Mouse (Mus musculus): Measurements from ENCODE around the gene Lhx6.

The Lhx6 gene

GRCm38 (mm10) chr2:36093301-36093700 is 11.9 kb downstream of the Lhx6 start:
- no peak for DNase-seq (ENCODE audit: inconsistent ontology term)

GRCm38 (mm10) chr2:36092748-36093147 is 12.5 kb downstream of the Lhx6 start:
- DNase-seq (ENCODE audit: inconsistent ontology term): no peak

- DNase-seq (ENCODE audit: inconsistent ontology term): peak; percentile 70
Measured at GRCm38 (mm10) chr2:36090853-36091741, 14.1 kb downstream of the Lhx6 start.

- DNase-seq (ENCODE audit: inconsistent ontology term): no peak
Measured at GRCm38 (mm10) chr2:36089190-36089589, 16.0 kb downstream of the Lhx6 start.

GRCm38 (mm10) chr2:36085041-36085440 is 20.2 kb downstream of the Lhx6 start:
- no peak for DNase-seq (ENCODE audit: inconsistent ontology term)

- DNase-seq (ENCODE audit: inconsistent ontology term): no peak
Measured at GRCm38 (mm10) chr2:36082802-36083580, 22.2 kb downstream of the Lhx6 start.

GRCm38 (mm10) chr2:36081446-36081845 is 23.8 kb downstream of the Lhx6 start:
- DNase-seq (ENCODE audit: inconsistent ontology term): no peak

GRCm38 (mm10) chr2:36077160-36077761 is 27.9 kb downstream of the Lhx6 start:
- no peak for DNase-seq (ENCODE audit: inconsistent ontology term)

- no peak for DNase-seq (ENCODE audit: inconsistent ontology term)
Measured at GRCm38 (mm10) chr2:36075210-36075609, 30.0 kb downstream of the Lhx6 start.

- no peak for DNase-seq (ENCODE audit: inconsistent ontology term)
Measured at GRCm38 (mm10) chr2:36073781-36074180, 31.4 kb downstream of the Lhx6 start.

DNA sequence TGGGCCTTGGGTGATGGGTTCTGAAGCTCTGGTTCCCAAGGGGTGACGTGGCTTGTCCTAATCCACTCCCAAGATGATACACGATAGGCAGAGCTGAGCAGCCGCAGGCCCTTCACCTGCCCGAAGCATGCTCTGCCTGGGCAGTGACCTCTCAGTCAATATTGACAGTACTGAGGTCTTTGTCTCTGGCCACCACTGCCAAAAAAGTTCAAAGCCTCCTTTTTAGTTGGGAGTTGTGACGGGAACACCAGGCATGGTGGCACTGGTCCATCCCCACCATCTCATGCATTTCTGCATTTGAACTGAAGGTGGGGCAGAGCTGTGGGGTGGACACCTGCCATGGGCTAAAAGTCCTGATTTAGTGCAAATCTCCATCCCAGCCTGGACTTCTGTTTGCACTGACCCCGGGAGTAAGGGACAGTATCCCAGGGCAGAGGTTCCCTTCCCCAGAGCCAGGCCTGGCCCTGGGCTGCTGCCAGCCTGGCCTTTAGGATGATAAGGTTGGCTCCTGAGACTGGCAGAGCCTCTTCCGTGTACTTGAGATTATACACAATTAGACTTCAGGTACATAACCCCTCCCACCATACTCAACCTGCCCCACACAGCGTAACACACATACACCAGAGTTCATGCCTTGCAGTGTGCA is 33.4 kb downstream of the Lhx6 start:
- no peak for DNase-seq (ENCODE audit: inconsistent ontology term)

DNA sequence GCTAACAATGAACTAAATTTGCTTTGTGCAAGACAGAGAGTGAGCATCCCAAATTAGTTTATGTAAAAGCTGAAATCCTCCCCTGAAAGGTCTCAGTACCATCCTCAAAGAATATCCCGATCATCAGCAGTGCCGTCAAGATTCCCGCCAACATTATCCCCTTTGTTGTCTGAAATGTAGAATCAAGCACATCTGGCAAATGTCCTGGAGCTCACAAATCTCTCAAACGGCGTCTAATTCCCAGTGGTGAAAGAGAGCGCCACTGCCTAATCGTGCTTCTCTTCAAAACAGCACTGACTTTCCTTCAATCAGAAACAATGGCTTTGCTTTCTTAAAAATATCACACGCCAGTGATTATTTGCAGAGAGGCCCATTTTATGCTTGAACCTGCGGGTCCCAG is 38.1 kb downstream of the Lhx6 start:
- no peak for DNase-seq (ENCODE audit: inconsistent ontology term)

GRCm38 (mm10) chr2:36061409-36061808 is 43.8 kb downstream of the Lhx6 start:
- DNase-seq (ENCODE audit: inconsistent ontology term): no peak

DNA sequence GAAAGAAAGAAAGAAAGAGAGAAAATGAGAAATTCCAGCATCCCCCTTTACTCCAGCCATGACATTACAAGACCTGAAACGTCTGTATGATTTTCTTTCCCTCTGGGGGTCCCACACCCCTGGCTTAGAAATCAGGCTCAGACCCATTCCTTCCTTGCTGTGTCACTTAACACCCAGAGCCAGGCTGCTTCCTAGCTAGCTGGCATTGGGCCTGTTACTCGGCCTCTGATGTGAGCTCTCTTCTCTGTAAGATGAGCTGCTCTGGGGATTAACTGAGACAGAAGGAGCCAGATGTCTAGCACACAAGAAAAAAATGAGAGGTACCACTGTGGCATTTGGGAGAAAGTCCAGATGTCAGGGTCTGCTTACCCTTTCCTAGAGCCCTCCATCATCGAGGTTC is 49.0 kb downstream of the Lhx6 start:
- no peak for DNase-seq (ENCODE audit: inconsistent ontology term)

GRCm38 (mm10) chr2:36053249-36053648 is 52.0 kb downstream of the Lhx6 start:
- no peak for DNase-seq (ENCODE audit: inconsistent ontology term)

GRCm38 (mm10) chr2:36049567-36049954 is 55.6 kb downstream of the Lhx6 start:
- DNase-seq (ENCODE audit: inconsistent ontology term): no peak

DNA sequence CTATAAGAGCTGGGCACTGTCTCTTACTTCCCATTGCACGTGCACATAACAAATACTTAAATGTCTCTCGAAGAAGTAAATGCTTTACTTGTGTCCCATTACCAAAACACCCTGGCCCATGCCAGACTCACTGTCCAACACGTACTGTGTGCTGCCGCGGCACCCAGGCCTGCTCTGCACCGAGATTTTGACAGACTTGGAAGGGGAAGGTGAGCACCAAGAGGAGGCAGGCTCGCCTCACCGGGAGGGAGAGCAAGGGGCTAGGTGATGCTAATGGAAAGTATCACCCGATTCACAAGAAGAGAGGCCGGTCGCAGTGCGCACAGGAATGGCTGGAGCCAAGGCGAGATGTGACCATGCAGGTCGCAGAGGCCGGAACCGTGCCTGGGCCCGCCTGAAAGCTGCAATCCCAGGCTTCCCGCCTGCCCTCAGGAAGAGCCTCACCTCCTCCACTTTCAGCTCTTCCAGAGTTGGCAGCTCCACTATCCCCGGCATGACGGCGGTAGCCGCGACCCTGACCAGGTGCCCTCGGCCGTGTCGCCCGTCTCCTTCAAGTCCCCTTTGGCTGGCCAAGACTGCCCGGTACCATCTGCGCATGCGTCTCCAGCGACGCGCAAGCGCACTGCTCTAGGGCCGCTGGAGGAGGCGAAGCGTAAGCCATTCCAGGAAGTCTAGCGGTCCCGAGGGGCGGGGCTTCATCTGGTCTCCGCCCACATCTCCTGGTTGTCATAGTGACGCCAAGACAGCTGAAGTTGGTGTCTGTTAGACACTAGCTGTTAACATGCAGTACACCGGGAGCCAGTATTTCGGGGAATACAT is 56.3 kb downstream of the Lhx6 start, which contains the start of the genes Ndufa8 and Morn5:
TSS of gene Ndufa8 (minus strand) at position 659 of the 819 bp plus-strand sequence.
TSS of gene Morn5 (plus strand) at position 711 of the 819 bp plus-strand sequence.
- peak; percentile 98 for DNase-seq (ENCODE audit: inconsistent ontology term)

GRCm38 (mm10) chr2:36048164-36048563 is 57.0 kb downstream of the Lhx6 start:
- DNase-seq (ENCODE audit: inconsistent ontology term): peak; percentile 4

- DNase-seq (ENCODE audit: inconsistent ontology term): no peak
Measured at GRCm38 (mm10) chr2:36040872-36041271, 64.3 kb downstream of the Lhx6 start.

DNA sequence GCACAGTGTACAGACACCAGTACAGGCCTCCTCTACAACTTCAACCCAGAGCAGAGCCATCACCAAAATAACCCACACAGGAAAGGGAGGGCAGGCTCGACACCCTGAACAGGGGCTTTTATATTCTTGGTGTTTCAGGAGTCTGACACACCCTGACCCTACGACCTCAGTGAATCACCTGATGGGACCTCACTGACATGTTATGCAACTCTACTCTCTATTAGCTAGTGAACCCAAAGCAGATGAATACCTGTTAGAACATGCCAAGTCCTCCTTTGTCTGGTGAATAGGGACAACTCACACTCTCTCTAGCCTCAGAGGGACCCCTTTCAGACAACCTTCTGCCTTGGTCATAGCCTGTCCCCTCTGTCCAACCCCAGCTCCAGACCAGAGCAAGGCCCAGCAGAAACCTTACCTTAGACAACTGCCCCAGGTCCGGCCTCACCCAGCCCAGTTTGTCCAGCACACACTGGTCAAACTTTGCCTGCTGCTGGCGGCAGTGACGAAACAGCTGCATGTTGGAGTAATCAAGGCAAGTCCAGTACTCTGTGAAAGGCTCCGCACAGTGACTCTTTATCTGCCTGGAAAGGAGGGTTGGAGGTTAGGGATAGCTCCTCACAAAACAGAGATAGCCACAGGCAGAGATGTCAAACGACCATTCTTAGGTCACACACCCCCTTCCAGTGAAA is 65.8 kb downstream of the Lhx6 start:
- DNase-seq (ENCODE audit: inconsistent ontology term): no peak

All from Muller cell, postnatal 12 days (primary cell).